Mouse (Mus musculus) heart, adult 2 months (tissue): Measurements from ENCODE around the gene Tuba1c.

ENCODE experiments used
- CTCF ChIP-seq: fragments of 200-600 bp; IDR thresholded peaks from 2 replicates; pipeline ENCODE4 v1.8.1; 2022; ENCODE audit warnings: antibody characterized with exemption, mild to moderate bottlenecking, moderate library complexity
- POLR2A ChIP-seq: fragments of 200-500 bp; IDR thresholded peaks from 2 replicates; pipeline ENCODE4 v1.6.1; 2011; ENCODE audit warnings: mild to moderate bottlenecking, low read depth, low read length, control low read depth; ENCODE audit not compliant: insufficient read depth

DNA sequence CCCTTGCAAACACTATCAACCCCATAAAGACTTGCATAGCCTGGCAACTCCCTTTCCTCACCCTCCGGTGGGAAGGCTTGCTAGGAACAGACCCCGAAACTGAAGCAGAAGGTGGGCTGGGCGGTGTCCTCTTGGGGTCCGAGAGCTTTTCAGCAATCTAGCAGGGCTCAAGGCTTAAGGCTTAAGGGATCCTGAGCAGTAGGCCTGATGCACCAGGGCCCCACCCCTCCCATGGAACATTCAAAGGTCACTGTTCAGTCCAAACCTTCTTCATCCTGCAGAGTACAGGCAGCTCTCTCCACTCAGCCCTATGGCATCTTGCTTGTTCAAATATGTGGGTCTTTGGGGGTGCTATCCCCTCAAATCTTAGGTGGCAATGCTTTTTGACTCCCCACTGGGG lies 56.3 kb downstream of the Tuba1c start:
- no peak for TF ChIP-seq CTCF
- no peak for TF ChIP-seq POLR2A
